Mouse (Mus musculus): Measurements from ENCODE around the gene Ampd3.

DNA sequence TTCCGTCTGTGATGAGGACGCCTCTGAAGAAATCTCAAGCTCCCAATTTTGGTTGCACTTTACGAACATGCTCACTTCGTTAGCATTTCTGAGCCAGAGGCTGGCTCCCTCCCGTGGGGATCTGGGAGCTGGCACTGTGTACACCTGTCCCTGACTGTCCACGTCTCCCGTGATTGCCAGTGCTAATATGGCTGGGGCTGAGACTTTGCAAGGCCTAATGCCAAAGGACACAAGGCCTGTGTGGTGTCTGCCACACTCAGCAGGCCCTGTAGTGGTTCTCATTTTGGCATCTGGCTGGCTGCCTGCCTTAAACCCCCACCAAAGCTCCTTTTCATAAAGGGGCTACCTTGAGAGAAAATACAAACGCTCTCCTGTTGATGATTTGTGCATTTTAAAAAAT is 43.0 kb downstream of the Ampd3 start:
- no peak for TF ChIP-seq GATA1 (IDR thresholded peaks at IDR 0.05; ENCODE audit: borderline replicate concordance, low read length)
- no peak for TF ChIP-seq FLI1 (IDR thresholded peaks at IDR 0.05; ENCODE audit: low read length)
